Mouse (Mus musculus) small intestine, adult 2 months (tissue): ENCODE measurements at regions not wholly inside any gene's neighbourhood (a gene's known extent, or its start where the extent isn't known, plus 50 kb on each side); places are given as distances from the start of the nearest gene placed in this dataset.

Experiments used
- CTCF ChIP-seq: fragments of 200-500 bp; IDR thresholded peaks from 2 replicates; pipeline ENCODE4 v1.5.1; 2012; ENCODE audit warnings: low read depth, mild to moderate bottlenecking, control low read depth, inconsistent platforms, low read length, moderate library complexity, mixed read lengths; ENCODE audit not compliant: insufficient replicate concordance, insufficient read length; ENCODE audit errors: extremely low read depth
- POLR2A ChIP-seq: fragments of 200-500 bp; IDR thresholded peaks from 2 replicates; pipeline ENCODE4 v1.6.1; 2012; ENCODE audit warnings: low read depth, mild to moderate bottlenecking, control low read depth, inconsistent platforms, low read length, moderate library complexity

- TF ChIP-seq POLR2A (no peak), CTCF (no peak)
Measured at GRCm38 (mm10) chr12:12655611-12656010, 286.1 kb downstream of the Mycn start.
